Mouse (Mus musculus): Measurements from ENCODE around the gene Hivep3. TPM values are rescaled to one million over a fixed set of nuclear protein-coding genes. Genes with fewer than 3 reads are reported as not detected.

Hivep3 gene
- polyA plus RNA-seq, 1 experiment, result 5.8 TPM

DNA sequence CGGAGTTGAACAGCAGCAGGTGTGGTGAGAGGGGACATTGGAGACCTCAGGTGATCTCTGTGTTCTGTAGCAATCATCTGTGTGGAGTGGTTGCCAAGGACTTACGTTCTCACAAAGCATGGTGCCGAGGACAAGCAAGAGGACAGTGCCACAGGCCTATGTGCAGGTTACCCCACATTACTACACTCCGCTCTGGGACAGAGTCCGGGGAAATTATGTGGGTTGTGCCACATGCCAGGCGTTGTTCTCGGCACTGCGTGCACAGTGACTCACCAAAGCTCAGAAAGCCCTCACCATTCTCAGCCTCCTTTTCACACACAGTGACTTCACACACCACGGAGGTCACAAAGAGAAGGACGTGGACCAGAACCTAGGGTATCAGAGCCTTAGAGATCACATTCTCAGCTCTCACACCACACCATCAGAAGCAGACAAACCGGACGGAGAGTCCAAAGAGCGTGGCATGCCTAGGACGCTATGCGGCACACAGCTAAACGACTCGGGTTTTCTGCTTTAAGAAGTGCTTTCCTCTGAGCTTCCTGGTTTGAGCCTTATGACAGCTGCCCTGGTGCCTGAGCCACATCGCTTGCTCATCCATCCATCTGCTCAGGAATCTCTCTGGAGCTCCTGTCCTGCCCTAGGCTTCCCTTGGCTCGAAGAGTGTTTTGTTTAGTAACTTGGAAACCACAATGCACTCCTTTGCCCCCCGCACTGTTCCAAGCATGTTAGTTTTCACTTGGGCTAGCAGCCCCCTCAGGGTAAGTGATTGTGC is 330.0 kb downstream of the Hivep3 start:
- no peak overlapping the region for H3K27ac ChIP-seq (ENCODE audit: insufficient read depth, low read depth, low read length)
- no peaks in the 10 kb centered on the region for H3K27me3 ChIP-seq (replicated peaks; ENCODE audit: control insufficient read depth, insufficient read depth, low read length)
- no peak overlapping the region for H3K4me3 ChIP-seq (ENCODE audit: insufficient read depth, low read depth, low read length)
- no peaks in the 10 kb centered on the region for H3K4me1 ChIP-seq (ENCODE audit: control insufficient read depth, insufficient read depth, low read length)
- no peak for DNase-seq
- H3K36me3 ChIP-seq (ENCODE audit: control insufficient read depth, insufficient read depth, low read length), result no peaks in the 10 kb centered on the region
- WGBS, result 90% methylated on average over 20 of the region's 20 CpGs
- TF ChIP-seq POLR2A (IDR thresholded peaks at IDR 0.05; ENCODE audit: low read depth, low read length) (no peak), CTCF (conservative IDR thresholded peaks at IDR 0.05; ENCODE audit: insufficient read depth, insufficient read length, low read depth, low read length) (no peak)

DNA sequence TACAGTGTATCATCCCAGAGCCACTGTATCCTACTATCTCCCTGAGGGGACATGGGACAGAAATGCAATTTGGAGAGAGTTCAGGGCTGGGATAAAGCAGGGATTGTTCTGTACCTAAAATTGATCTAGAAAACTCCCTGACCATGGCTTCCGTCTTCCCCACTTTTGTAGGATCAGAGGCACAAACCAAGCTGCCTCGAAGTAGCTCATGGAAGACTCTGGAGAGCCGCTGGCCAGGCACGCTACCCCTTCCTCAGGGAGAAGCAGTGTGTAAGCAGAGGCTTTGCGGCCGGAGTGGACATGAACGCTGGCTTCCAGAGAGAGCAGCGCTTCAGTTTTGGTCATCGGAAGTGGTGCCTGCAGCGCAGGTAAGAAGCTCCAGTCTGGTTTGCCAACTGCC is 331.1 kb downstream of the Hivep3 start, which contains the start of gene AL607142.1:
TSS of gene AL607142.1 (plus strand) at position 301 of the 400 bp plus-strand sequence.
- TF ChIP-seq CTCF (conservative IDR thresholded peaks at IDR 0.05; ENCODE audit: insufficient read depth, insufficient read length, low read depth, low read length) (no peak), POLR2A (IDR thresholded peaks at IDR 0.05; ENCODE audit: low read depth, low read length) (no peak)

DNA sequence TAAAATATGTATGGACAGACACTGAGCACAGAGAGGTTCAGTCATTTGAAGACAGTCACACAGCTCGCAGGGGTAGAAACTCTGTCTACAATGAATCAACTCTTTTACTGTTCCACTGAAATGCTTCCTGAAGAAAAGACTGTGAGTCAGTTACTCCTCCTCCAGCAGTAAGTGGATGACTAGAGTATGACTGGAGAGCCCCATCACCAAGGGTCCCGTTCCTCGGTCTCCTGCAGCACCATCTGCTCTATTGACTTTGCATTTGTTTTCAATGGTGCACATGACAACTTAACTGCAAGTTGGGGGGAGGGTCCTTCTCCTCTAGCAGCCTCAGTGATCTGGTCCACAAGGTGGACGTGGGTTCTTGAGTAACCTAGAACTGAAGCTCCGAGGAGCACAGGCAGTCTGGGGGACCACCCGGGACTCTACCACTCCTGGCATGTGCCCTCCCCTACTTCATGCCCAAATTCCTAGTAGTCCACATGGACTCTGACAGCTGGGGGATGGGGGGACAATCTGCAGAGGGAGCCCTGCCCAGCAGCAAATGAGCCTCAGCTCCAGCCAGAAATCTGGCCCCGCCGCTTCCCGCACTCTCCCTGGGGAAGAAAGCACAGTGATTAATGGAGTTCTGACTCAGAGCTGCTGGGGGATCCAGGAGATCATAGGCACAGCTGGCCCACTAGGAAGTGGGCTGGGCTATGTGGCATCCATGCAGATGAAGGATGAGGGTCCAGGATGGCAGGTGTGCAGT is 333.4 kb downstream of the Hivep3 start:
- H3K27ac ChIP-seq (ENCODE audit: insufficient read depth, low read depth, low read length), result no peak overlapping the region
- no peak for DNase-seq
- TF ChIP-seq CTCF (conservative IDR thresholded peaks at IDR 0.05; ENCODE audit: insufficient read depth, insufficient read length, low read depth, low read length), result no peak
- no peak for TF ChIP-seq POLR2A (IDR thresholded peaks at IDR 0.05; ENCODE audit: low read depth, low read length)

More for the DNA sequence above, 331.1 kb downstream of the Hivep3 start, which contains the start of gene AL607142.1:
- Histone ChIP-seq H3K27ac (ENCODE audit: insufficient read depth, low read depth, low read length) (no peak within 1 kb of the TSS), H3K4me3 (ENCODE audit: insufficient read depth, low read depth, low read length) (no peak within 1 kb of the TSS), H3K27me3 (replicated peaks; ENCODE audit: control insufficient read depth, insufficient read depth, low read length) (no peaks in the 10 kb centered on the region), H3K4me1 (ENCODE audit: control insufficient read depth, insufficient read depth, low read length) (no peaks in the 10 kb centered on the region), H3K36me3 (ENCODE audit: control insufficient read depth, insufficient read depth, low read length) (no peaks in the 10 kb centered on the region)
- DNase-seq, result no peak
- 94% methylated on average over 10 of the region's 10 CpGs for WGBS

DNA sequence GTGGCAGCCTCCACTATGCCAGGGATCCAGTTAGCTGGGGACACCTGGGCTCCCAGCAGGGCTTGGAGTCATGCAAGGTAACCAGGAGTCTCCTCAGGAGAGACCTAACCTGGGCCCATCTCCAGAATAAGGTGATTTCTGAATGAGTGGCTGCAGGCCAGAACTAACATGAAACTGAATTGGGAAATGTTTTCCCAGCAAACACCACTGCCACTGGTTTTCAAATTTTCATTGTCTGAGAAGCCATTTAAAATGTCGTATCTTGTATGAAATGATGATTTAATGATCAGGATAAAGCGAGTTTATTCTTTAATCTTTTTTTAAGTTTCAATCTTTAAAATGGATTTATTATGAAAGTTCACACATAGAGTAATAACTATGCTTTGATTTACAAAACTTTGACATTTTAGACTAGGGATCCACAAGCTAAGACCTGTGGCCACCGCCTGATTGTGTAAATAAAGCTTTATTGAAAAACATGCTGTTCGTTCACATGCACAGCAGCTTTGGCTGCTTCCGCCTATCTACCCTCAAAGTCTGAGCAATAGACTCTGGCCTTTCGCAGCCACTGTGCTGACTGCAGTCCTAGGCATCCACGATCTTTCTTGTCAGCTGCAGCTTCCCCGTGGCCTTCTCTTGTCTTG is 334.1 kb downstream of the Hivep3 start:
- H3K27me3 ChIP-seq (replicated peaks; ENCODE audit: control insufficient read depth, insufficient read depth, low read length), result no peaks in the 10 kb centered on the region
- no peak overlapping the region for H3K27ac ChIP-seq (ENCODE audit: insufficient read depth, low read depth, low read length)
- 86% methylated on average over 8 of the region's 8 CpGs for WGBS
- no peak for DNase-seq
- H3K4me1 ChIP-seq (ENCODE audit: control insufficient read depth, insufficient read depth, low read length), result no peaks in the 10 kb centered on the region
- no peak overlapping the region for H3K4me3 ChIP-seq (ENCODE audit: insufficient read depth, low read depth, low read length)
- no peak for TF ChIP-seq CTCF (conservative IDR thresholded peaks at IDR 0.05; ENCODE audit: insufficient read depth, insufficient read length, low read depth, low read length)
- no peak for TF ChIP-seq POLR2A (IDR thresholded peaks at IDR 0.05; ENCODE audit: low read depth, low read length)
- no peaks in the 10 kb centered on the region for H3K36me3 ChIP-seq (ENCODE audit: control insufficient read depth, insufficient read depth, low read length)

More for the DNA sequence above, 333.4 kb downstream of the Hivep3 start:
- WGBS, result 75% methylated on average over 9 of the region's 9 CpGs
- H3K36me3 ChIP-seq (ENCODE audit: control insufficient read depth, insufficient read depth, low read length), result no peaks in the 10 kb centered on the region
- H3K27me3 ChIP-seq (replicated peaks; ENCODE audit: control insufficient read depth, insufficient read depth, low read length), result no peaks in the 10 kb centered on the region
- H3K4me1 ChIP-seq (ENCODE audit: control insufficient read depth, insufficient read depth, low read length), result no peaks in the 10 kb centered on the region
- no peak overlapping the region for H3K4me3 ChIP-seq (ENCODE audit: insufficient read depth, low read depth, low read length)

DNA sequence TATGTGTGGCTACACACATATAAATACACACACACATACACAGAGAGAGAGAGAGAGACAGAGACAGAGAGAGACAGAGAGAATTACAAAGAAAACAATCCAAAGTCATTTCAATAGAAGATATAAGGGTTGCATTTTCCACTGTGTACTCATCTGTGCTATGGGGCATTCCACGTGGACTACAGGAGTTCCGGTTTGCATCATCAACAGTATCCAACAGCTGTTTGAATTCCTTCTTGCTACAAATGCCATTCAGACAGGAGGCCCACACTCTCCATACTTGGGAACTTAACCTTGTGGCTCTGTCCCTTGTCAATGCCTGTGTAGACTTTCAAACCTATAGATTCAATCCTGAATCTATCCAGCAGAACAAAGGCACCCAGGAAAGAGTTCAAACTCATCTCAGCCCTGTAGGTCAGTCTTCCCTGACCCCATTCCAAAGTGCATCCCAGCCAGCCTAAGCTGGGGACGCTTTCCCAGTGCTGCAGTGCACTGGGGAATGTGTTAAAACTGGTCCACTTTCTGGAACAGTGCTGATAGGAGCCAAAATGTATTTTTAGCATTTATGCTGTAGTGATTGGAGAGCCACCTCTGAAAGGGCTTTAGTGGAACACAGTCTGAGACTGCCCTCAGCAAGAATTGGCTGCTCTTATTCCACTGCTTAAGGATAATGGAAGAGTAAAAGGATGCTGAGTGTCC is 335.4 kb downstream of the Hivep3 start:
- Histone ChIP-seq H3K36me3 (ENCODE audit: control insufficient read depth, insufficient read depth, low read length) (no peaks in the 10 kb centered on the region), H3K27me3 (replicated peaks; ENCODE audit: control insufficient read depth, insufficient read depth, low read length) (no peaks in the 10 kb centered on the region), H3K4me1 (ENCODE audit: control insufficient read depth, insufficient read depth, low read length) (no peaks in the 10 kb centered on the region), H3K27ac (ENCODE audit: insufficient read depth, low read depth, low read length) (no peak overlapping the region), H3K4me3 (ENCODE audit: insufficient read depth, low read depth, low read length) (no peak overlapping the region)
- WGBS, result 70% methylated on average over 3 of the region's 3 CpGs
- no peak for DNase-seq
- TF ChIP-seq POLR2A (IDR thresholded peaks at IDR 0.05; ENCODE audit: low read depth, low read length) (no peak), CTCF (conservative IDR thresholded peaks at IDR 0.05; ENCODE audit: insufficient read depth, insufficient read length, low read depth, low read length) (no peak)

DNA sequence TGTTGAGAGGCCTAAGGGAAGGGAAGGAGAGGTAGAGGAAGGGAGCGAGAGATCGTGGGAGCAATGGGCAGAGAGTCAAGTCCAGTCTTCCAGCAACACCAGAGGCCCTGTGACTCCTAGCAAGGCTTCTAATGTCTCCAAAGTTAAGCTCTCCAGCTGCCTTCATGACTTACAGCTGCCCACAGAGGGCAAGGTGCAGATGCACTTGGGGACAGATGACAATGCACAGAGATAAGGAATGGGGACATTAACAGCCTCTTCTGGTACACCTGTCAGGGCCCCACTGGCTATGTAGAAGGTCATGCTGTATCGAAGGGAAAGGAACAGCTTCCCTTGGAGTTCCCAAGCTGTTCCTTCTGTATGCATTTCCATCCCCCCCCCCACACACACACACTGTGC is 336.0 kb downstream of the Hivep3 start:
- H3K4me3 ChIP-seq (ENCODE audit: insufficient read depth, low read depth, low read length), result no peak overlapping the region
- H3K36me3 ChIP-seq (ENCODE audit: control insufficient read depth, insufficient read depth, low read length), result no peaks in the 10 kb centered on the region
- 90% methylated on average over 3 of the region's 3 CpGs for WGBS

More for the DNA sequence above, 336.0 kb downstream of the Hivep3 start:
- TF ChIP-seq POLR2A (IDR thresholded peaks at IDR 0.05; ENCODE audit: low read depth, low read length), result no peak
- TF ChIP-seq CTCF (conservative IDR thresholded peaks at IDR 0.05; ENCODE audit: insufficient read depth, insufficient read length, low read depth, low read length), result no peak
- no peak for DNase-seq
- no peaks in the 10 kb centered on the region for H3K27me3 ChIP-seq (replicated peaks; ENCODE audit: control insufficient read depth, insufficient read depth, low read length)
- no peak overlapping the region for H3K27ac ChIP-seq (ENCODE audit: insufficient read depth, low read depth, low read length)
- no peaks in the 10 kb centered on the region for H3K4me1 ChIP-seq (ENCODE audit: control insufficient read depth, insufficient read depth, low read length)
